Mouse (Mus musculus): ENCODE results near the gene Vmn2r91. TPM values are rescaled to one million over a fixed set of nuclear protein-coding genes. Genes with fewer than 3 reads are reported as not detected.

Gene Vmn2r91
- not detected for total RNA-seq (2023)

GRCm38 (mm10) chr17:18084716-18085115, at the start of gene Vmn2r91:
Gene Vmn2r91 (plus strand): TSS chr17:18085016.

DNA sequence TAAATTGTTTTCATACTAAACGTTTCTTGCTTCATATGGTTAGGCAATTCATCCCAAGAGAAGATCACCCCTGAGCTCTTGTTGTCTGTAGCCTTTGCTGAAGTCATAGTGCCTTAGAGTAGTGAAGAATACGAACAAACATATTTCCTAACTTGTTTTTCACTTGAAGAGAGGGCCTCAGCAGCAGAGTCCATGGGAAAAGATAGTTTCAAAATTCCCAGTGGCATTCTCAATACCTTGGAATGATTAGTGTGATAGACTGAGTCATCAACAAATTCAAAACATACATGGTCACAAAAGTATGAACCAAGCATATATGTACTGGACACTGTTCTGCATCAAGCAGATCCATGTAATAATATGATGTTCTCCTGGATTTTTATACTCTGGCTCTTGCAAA, 35.7 kb upstream of the Vmn2r91 start, which contains the start of gene Vmn2r124:
Gene Vmn2r124 (plus strand): TSS at position 301 of the 400 bp plus-strand sequence.

DNA sequence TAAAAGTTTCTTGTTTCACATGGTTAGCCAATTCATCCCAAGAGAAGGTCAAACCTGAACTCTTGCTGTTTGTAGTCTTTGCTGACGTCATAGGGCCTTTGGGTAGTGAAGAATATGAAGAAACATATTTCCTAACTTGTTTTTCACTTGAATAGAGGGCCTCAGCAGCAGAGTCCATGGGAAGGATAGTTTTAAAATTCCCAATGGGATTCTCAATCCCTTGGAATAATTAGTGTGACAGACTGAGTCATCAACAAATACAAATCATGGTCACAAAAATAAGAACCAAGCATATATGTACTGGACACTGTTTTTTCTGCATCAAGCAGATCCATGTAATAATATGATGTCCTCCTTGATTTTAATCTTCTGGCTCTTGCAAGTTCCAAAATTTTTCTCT, 66.8 kb downstream of the Vmn2r91 start, which contains the start of gene Vmn2r92:
Gene Vmn2r92 (plus strand): TSS at position 301 of the 400 bp plus-strand sequence.

Other genes starting within 250 kb of the Vmn2r91 start
- not detected for gene Has1, start 229.8 kb upstream of the Vmn2r91 start, total RNA-seq (2023)
- gene Fpr1, start 201.1 kb upstream of the Vmn2r91 start, total RNA-seq (2023): not detected
- under 1 TPM; 0.76 to 0.86 TPM for gene Fpr2, start 197.2 kb upstream of the Vmn2r91 start, total RNA-seq (2023)
- gene Fpr3, start 197.2 kb upstream of the Vmn2r91 start, total RNA-seq (2023): not detected
- gene Fpr-rs4, start 63.3 kb upstream of the Vmn2r91 start, total RNA-seq (2023): not detected
- gene Vmn2r124, start 35.6 kb upstream of the Vmn2r91 start, total RNA-seq (2023): not detected
- gene Vmn2r92, start 66.9 kb downstream of the Vmn2r91 start, total RNA-seq (2023): not detected
- gene Vmn2r94, start 192.7 kb downstream of the Vmn2r91 start, total RNA-seq (2023): not detected
- not detected for gene Vmn2r93, start 213.1 kb downstream of the Vmn2r91 start, total RNA-seq (2023)

All from T-cell, adult 66 days (primary cell).